Mouse (Mus musculus) liver, adult 2 months (tissue): ENCODE results near the gene Farsb.

Experiments used
- CTCF ChIP-seq: fragments of 200-500 bp; IDR thresholded peaks from 2 replicates; pipeline ENCODE4 v1.5.1; 2011; ENCODE audit warnings: low read depth, low read length, control low read depth
- POLR2A ChIP-seq: fragments of 200-500 bp; IDR thresholded peaks from 2 replicates; pipeline ENCODE4 v1.6.1; 2011; ENCODE audit warnings: low read length, control low read depth; ENCODE audit not compliant: insufficient read depth; ENCODE audit errors: extremely low read depth

DNA sequence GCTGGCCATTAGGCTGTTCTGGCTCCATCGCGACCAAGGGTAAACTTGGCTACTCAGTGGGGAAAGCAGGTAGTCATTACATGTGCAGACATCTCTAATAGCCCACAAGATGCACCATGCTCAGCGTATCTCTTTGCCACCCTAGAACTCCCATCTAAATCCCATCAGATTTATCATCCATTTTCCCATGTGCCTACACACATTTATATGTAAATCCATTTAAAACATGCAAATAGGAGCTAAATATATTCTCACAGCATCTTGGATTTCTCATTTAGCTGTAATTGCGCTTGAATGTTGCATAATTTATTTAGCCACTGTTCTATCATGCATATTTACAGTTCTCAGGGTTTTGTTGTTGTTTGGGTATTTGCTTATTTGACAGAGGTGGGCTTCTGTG lies 107.7 kb downstream of the Farsb start:
- TF ChIP-seq POLR2A (no peak), CTCF (no peak)
